Mouse (Mus musculus) cerebellum, adult 2 months (tissue): ENCODE measurements around the gene Clspn. TPM values are rescaled to one million over a fixed set of nuclear protein-coding genes. Genes with fewer than 3 reads are reported as not detected.
A peak's percentile ranks its signal among the peaks of the same experiment; 100 is the strongest.

Experiments used
- DNase-seq, 2 experiments: peaks; one replicate each; pipeline ENCODE4 v3.0.0; 2021
- H3K27ac ChIP-seq: fragments of 200-500 bp; 2 replicates; pipeline ENCODE4 v1.5.1; 2012; ENCODE audit warnings: low read length, control low read depth, inconsistent platforms; ENCODE audit not compliant: insufficient read depth
- H3K27me3 ChIP-seq: fragments of 200-500 bp; 2 replicates; pipeline ENCODE4 v1.6.1; 2012; ENCODE audit warnings: inconsistent platforms, mild to moderate bottlenecking, low read length, moderate library complexity; ENCODE audit not compliant: control insufficient read depth, insufficient read depth
- H3K4me1 ChIP-seq: fragments of 200-500 bp; 2 replicates; pipeline ENCODE4 v1.6.1; 2011; ENCODE audit warnings: low read length; ENCODE audit not compliant: control insufficient read depth, insufficient read depth
- H3K4me3 ChIP-seq: fragments of 200-500 bp; replicated peaks from 2 replicates; pipeline ENCODE3; 2011; ENCODE audit warnings: mild to moderate bottlenecking, low read depth, low read length, control low read depth; ENCODE audit not compliant: insufficient read depth
- CTCF ChIP-seq: fragments of 200-500 bp; IDR thresholded peaks from 2 replicates; pipeline ENCODE4 v1.5.1; 2011; ENCODE audit warnings: low read depth, mild to moderate bottlenecking, control low read depth, low read length, moderate library complexity, borderline replicate concordance; ENCODE audit not compliant: insufficient read depth
- POLR2A ChIP-seq: fragments of 200-500 bp; IDR thresholded peaks from 2 replicates; pipeline ENCODE4 v1.6.1; 2011; ENCODE audit warnings: low read length, control low read depth, borderline replicate concordance; ENCODE audit not compliant: insufficient read depth
- WGBS: fragments of 180-500 bp; shearing (Covaris S2); methylation state at CpG from one replicate; pipeline ENCODE4 v1.1.7; 2018; 5-methylcytosine and 5-hydroxymethylcytosine counted together
- polyA plus RNA-seq: library from polyadenylated mRNA; depleted of rRNA; stranded (reverse); fragments of >200 nt; gene quantifications from 2 replicates; pipeline ENCODE4 v1.2.3, GENCODE M21; 2012

Clspn gene
- polyA plus RNA-seq, 1 experiment, result 0.67 TPM

DNA sequence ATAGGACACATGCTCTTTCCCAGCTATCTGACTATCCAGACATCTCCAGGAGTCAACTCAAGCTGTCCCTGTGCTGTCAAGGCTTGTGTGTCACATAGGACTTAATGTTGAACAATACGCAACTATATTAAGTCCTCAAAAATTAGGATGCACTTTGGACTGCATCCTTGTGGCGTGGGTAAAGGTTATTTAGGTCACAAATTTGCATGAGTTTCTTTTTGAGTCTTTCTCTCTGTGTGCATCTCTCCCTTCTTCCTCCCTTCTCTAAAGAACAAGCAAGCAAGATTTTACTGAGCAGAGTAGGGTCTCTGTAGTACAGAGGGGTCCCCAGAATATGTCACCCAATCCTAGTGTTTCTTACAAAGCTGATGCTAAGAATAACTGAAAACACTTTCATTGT is 10.6 kb upstream of the Clspn start:
- 76% methylated on average over 2 of the region's 2 CpGs for WGBS

DNA sequence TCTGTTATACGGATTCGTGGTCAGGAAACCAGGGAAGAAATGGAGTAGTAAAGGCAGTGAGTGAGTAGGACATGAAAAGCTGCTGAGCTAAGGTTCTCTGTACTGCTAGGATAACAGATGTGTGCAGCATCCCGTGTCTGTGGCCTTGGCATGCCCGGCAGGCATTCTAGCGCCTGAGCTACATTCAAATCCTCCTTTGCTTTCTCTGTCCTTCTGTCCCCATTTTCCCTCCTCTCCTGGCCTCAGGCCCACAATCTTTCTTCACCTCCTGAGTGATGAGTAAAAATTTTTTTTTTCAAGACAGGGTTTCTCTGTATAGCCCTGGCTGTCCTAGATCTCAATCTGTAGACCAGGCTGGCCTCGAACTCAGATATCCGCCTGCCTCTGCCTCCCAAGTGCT is 4.6 kb upstream of the Clspn start:
- Histone ChIP-seq H3K27me3 (no peaks in the 10 kb centered on the region; the same call in 1 of the 2 replicates), H3K4me3 (no peak overlapping the region), H3K27ac (no peak overlapping the region), H3K4me1 (no peaks in the 10 kb centered on the region)
- 62% methylated on average over 7 of the region's 7 CpGs for WGBS
- TF ChIP-seq POLR2A (no peak), CTCF (no peak)
- no peak for DNase-seq

More for the DNA sequence above, 10.6 kb upstream of the Clspn start:
- Histone ChIP-seq H3K27ac (no peak overlapping the region), H3K27me3 (no peaks in the 10 kb centered on the region; the same call in 1 of the 2 replicates), H3K4me3 (no peak overlapping the region), H3K4me1 (no peaks in the 10 kb centered on the region)
- no peak for DNase-seq
- no peak for TF ChIP-seq CTCF
- no peak for TF ChIP-seq POLR2A

GRCm38 (mm10) chr4:126553105-126553504 is 3.6 kb upstream of the Clspn start:
- Histone ChIP-seq H3K4me1 (no peaks in the 10 kb centered on the region), H3K27me3 (no peaks in the 10 kb centered on the region; the same call in 1 of the 2 replicates), H3K4me3 (no peak overlapping the region), H3K27ac (no peak overlapping the region)
- DNase-seq, result no peak
- 54% methylated on average over 8 of the region's 8 CpGs for WGBS
- TF ChIP-seq POLR2A (no peak), CTCF (no peak)

- 98% methylated on average over 1 of the region's 1 CpGs for WGBS
- no peak for TF ChIP-seq CTCF
- TF ChIP-seq POLR2A, result no peak
- Histone ChIP-seq H3K4me3 (no peak overlapping the region), H3K27ac (no peak overlapping the region), H3K4me1 (no peaks in the 10 kb centered on the region), H3K27me3 (no peaks in the 10 kb centered on the region; the same call in 1 of the 2 replicates)
- no peak for DNase-seq
Measured at GRCm38 (mm10) chr4:126553685-126554084, 3.0 kb upstream of the Clspn start.

GRCm38 (mm10) chr4:126554462-126554861 is 2.3 kb upstream of the Clspn start:
- no peak for TF ChIP-seq CTCF
- no peak for TF ChIP-seq POLR2A
- no peak overlapping the region for H3K4me3 ChIP-seq
- H3K4me1 ChIP-seq, result no peaks in the 10 kb centered on the region
- peak in 1 of 2 experiments; percentile 16 for DNase-seq
- no peaks in the 10 kb centered on the region; the same call in 1 of the 2 replicates for H3K27me3 ChIP-seq
- 33% methylated on average over 3 of the region's 3 CpGs for WGBS
- no peak overlapping the region for H3K27ac ChIP-seq

DNA sequence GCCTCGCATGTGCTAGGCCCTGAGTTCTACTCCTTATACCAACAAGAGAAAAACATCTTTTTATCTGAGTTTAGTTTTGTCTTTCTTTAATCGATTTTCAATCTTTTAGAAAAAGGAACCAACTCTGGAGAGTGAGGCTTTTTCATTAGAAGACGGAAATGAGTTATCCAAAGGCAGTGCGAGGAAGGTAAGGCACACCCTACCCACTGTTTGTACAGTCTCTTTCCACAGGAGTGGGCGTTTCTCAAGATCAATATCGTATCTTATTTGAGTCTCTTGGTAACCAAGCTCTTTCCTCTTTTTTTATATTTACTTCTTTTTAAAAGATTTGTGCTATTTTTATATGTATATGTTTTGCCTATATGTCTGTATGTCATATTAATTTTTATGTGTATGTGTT is 7.1 kb downstream of the Clspn start:
- no peaks in the 10 kb centered on the region for H3K4me1 ChIP-seq
- WGBS, result 93% methylated on average over 6 of the region's 6 CpGs
- no peak for DNase-seq
- H3K4me3 ChIP-seq, result no peak overlapping the region
- no peaks in the 10 kb centered on the region for H3K27me3 ChIP-seq
- H3K27ac ChIP-seq, result no peak overlapping the region
- TF ChIP-seq CTCF, result no peak

DNA sequence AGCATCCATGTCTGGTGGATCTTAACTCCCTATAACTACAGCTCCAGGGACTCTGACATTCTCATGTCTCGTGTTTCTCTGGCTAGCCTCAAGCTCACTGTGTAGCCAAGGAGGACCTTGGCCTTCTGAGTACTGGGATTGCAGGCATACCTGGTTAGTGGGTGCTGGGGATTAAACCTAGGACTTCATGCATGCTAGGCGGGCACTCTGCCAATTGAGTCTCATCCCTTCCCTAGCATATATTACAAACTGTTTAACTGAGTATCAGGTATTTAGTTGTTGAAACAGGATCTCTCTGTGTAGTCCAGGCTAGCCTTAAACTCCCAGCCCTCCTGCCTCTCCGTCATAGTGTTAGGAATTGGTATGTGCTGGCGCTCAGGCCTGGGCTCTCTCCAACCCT is 10.5 kb downstream of the Clspn start:
- DNase-seq, result no peak
- TF ChIP-seq POLR2A, result no peak
- TF ChIP-seq CTCF, result no peak
- WGBS, result 95% methylated on average over 4 of the region's 4 CpGs

GRCm38 (mm10) chr4:126569783-126570182 is 13.0 kb downstream of the Clspn start:
- DNase-seq, result no peak
- Histone ChIP-seq H3K27ac (no peak overlapping the region), H3K4me3 (no peak overlapping the region), H3K27me3 (no peaks in the 10 kb centered on the region), H3K4me1 (no peaks in the 10 kb centered on the region)
- TF ChIP-seq POLR2A (no peak), CTCF (no peak)
- 92% methylated on average over 3 of the region's 3 CpGs for WGBS

More for the DNA sequence above, 10.5 kb downstream of the Clspn start:
- H3K4me1 ChIP-seq, result no peaks in the 10 kb centered on the region
- H3K4me3 ChIP-seq, result no peak overlapping the region
- no peak overlapping the region for H3K27ac ChIP-seq
- H3K27me3 ChIP-seq, result no peaks in the 10 kb centered on the region

GRCm38 (mm10) chr4:126576281-126576680 is 19.5 kb downstream of the Clspn start:
- DNase-seq, result no peak
- H3K27me3 ChIP-seq, result no peaks in the 10 kb centered on the region
- H3K27ac ChIP-seq, result no peak overlapping the region
- no peaks in the 10 kb centered on the region for H3K4me1 ChIP-seq
- H3K4me3 ChIP-seq, result no peak overlapping the region
- TF ChIP-seq CTCF (no peak), POLR2A (no peak)
- 93% methylated on average over 5 of the region's 5 CpGs for WGBS
